Mouse (Mus musculus): ENCODE measurements around the gene Ltc4s. TPM values are rescaled to one million over a fixed set of nuclear protein-coding genes. Genes with fewer than 3 reads are reported as not detected.

The Ltc4s gene
- total RNA-seq (2015), result 0.74 and 1.1 TPM in 2 replicates
- total RNA-seq (2017), result 1.4 TPM in 1 of 2 replicates, not detected in the other

DNA sequence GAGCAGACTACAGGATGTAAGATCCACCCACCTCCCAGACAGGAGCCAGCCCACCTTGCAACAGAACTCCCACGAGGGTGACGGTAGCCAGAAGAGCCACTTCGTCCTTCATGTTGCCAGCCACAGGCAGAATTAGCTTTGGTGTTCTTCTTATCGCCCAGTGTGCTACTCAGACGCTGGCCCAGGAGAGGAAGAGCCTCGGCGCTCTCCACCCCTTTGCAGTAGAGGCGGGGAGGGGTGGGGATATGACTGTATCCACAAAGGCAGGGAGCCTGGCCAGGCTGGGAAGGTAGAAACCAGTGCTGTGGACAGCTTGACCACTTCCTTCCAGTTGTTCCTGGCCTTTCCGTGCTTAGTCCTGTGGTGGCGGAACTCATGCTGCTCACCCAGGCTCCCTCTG lies at the start of gene Ltc4s:
Ltc4s (minus strand) TSS at position 293 of the 400 bp plus-strand sequence.
- peak; percentile 45 for ATAC-seq (replicated peaks; ENCODE audit: poor library complexity)

DNA sequence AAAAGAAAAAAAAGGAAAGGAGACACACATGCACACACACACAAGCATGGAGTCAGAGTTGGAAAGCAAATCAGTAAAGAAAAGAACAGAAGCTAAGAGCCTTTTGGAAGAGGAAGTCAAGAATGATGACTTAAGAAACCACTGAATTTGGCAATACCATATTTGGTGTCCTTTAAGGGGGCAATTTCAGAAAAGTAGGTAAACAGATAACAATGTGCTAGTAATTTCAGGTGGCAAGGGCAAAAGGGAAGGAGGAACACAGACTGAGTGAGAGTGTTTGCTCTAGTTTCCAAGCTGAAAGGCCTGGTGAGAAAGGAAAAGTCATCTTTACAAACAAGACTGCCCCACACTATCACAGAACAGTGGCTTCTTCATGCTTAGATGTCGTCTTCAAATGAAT lies 48.0 kb upstream of the Ltc4s start:
- ATAC-seq (replicated peaks; ENCODE audit: poor library complexity), result peak; percentile 64

DNA sequence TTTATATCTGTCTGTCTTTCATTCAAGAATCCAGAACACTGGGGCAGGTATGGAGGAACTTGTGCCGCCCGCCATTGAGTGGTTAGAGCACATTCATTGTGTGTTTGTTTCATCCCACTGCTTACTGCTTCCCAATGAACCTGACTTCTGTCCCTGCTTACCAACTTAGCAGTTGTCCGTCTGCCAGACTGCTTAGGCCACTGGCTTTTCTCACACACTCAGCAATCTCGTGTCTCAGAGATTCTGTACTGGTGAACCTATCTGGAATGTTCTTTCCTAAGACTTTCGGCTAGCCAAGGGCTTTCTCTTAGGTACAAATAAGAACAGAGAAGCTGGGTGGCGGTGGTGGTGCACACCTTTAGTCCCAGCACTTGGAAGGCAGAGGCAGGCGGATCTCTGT lies 47.3 kb upstream of the Ltc4s start:
- no peak for ATAC-seq (replicated peaks; ENCODE audit: poor library complexity)

DNA sequence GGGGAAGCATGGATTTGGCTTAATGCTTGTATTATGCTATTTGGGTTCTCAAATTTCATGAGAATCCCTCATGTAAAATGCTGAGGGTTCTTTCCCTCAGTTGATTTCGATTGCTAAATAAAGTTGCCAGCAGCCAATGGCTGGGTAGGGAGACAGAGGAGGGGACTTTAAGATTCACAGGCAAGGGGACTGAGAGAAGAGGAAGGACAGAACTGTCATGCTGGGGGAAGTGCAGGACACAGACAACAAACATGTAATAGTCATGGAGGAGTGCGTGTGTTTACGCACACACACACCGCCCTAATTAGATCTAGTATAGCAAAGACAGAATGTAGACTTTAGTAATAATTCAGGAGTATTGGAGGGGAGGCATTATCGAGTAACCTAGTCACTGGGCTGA lies 46.8 kb upstream of the Ltc4s start:
- ATAC-seq (replicated peaks; ENCODE audit: poor library complexity), result peak; percentile 59

DNA sequence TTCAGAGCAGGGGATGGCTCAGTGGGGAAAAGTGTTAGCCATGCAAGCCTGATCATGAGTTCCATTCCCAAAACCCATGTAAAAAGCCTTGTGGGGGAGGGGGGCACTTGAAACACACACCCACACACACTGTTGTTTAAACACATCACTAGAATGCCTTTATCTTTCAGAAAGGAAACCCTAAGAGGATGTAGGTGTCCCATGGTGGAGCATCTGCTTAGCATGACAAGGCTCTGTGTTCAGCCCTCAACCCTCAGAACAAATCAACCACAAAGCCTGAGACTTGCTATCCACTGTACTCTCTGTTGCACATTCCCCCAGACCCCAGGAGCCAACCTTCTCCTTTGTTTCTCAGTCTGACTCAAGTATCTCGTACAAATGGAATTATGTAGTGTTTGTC lies 41.6 kb upstream of the Ltc4s start:
- peak; percentile 50; the same call in 1 of the 2 replicates for ATAC-seq (replicated peaks; ENCODE audit: poor library complexity)

DNA sequence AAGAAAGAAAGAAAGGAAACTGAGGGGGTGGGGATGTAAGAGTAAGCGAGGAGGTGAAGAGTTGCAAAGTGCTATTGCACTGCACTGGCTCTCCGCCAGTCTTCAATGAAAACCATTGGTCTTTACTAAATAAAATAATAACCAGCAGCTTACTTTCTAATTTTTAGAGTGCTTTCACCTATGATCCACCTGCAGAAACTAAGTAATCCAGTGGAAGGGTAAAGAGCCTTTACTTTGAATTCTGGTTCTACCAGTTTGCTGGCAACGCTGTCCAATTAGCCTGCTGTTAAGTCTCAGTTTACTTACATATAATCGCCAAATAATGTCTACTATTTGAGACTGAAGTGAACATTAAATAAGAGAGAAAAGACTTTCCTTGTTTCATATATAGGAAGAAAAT lies 40.6 kb upstream of the Ltc4s start:
- no peak for ATAC-seq (replicated peaks; ENCODE audit: poor library complexity)

DNA sequence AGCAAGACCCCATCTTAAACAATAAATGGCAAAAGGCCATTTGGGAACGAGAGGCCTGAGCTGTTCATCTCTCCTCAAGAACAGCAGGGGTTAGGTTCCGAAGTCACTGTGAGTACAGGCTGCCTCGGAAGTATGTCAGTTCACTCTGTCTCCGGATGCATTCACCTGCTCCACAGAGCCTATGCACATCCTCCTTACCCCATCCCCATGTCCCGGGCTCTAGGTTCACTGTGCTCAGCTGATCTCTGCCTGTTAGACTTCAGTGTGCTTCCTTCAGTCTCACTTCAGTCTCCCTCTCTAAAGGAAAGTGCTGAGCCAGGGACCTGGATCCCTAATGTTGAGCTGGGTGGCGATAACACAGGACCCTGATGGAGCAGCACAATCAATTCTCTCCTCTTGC lies 39.3 kb upstream of the Ltc4s start:
- no peak for ATAC-seq (replicated peaks; ENCODE audit: poor library complexity)

DNA sequence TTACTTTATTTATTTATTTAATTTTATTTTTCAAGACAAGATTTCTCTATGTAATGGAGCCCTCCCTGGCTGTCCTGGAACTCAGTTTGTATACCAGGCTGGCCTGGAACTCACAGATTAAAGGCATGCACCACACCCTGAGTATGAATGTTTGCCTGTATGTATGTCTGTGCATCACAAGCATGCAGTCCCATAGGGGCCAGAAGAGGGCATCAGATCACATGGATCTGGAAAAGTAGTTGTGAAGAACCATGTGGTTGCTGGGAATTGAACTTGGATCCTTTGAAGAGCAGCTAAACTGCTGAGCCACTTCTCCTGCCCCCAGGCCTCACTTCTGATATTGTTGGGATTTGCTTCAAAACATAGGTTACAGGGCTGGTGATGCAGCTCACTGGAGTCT lies 38.6 kb upstream of the Ltc4s start:
- no peak for ATAC-seq (replicated peaks; ENCODE audit: poor library complexity)

DNA sequence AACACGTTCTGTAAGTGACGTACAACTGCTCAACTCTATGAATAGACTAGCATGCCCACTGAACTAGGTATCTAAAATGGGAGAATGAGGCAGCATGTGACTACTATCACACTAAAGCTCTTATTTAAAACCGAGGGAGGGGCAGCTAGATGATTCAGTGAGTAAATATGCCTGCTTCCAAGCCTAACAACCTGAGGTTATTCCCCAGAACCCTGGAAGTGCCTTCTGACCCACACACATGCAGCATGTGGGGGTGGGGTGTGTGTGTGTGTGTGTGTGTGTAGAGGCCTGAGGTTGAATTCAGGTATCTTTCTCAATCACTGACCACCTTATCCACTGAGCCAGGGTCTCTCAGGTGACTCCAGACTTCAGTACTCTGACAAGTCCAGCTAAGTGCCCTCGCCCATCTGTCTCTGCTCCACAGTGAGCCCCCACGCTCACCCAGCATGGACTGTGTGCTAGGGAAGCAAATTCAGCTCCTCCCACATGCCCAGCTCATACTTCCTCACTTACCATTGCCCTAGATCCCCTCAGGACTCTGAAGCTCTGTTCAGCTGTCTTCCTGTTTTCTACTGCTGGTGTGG lies 37.2 kb upstream of the Ltc4s start:
- ATAC-seq (replicated peaks; ENCODE audit: poor library complexity), result peak; percentile 92

DNA sequence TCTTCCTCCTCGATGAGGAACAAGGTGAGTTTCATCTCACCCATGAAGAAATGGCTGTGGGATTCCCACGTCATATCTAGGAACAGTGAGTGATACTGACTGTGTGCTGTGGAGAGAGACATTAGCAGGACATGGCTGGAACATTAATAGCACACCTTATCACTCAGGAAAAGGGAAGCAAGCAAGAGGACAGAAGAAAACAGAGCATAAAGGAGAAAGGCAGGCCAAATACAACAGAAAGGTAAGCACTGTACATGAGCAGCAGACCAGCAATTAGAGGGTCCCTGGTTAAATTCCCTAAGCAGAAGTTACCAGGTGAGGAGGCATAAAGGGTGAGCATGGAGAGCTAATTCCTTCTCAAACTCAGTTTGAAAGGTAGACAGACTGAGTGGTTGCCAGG lies 36.7 kb upstream of the Ltc4s start:
- 0 out of 2 replicates have a peak, but pooled peaks have one; percentile 9 for ATAC-seq (replicated peaks; ENCODE audit: poor library complexity)

DNA sequence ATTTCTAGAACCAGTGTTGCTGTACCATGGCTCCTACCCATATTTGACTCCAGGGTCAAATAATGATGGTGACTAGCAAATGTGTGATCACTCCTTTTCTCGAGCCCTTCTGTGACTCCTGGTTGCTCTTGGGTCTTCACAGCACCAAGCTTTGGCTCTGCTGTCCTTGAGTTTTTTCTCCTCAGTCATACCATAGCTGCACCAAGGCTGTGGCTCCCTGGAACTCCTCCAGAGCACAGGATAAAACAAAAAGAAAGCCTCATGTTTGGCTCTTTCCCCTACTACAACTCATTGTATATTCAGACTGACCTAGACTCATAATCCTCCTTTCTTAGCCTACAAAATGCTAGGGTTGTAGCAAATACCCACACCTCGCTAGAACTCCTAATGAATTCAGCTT lies 34.4 kb upstream of the Ltc4s start:
- ATAC-seq (replicated peaks; ENCODE audit: poor library complexity), result no peak

DNA sequence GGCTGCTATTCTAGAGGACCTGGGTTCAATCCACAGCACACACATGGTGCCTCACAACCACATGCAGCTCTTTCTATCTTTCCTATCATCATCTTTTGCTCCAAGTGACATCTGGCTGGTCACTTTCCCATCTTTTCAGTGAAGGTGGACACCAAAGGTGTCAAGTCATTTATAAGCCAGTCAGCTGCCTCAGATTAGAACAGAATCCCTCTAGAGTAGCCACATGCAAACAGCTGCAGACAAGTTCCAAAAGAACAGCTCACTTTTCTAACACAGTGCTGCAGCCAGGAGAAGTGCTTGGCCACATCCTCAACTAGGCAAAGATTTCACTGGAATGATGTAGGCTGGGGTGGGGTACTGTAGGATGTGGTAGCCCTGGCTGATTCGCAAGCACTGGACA lies 31.5 kb upstream of the Ltc4s start:
- ATAC-seq (replicated peaks; ENCODE audit: poor library complexity), result no peak

DNA sequence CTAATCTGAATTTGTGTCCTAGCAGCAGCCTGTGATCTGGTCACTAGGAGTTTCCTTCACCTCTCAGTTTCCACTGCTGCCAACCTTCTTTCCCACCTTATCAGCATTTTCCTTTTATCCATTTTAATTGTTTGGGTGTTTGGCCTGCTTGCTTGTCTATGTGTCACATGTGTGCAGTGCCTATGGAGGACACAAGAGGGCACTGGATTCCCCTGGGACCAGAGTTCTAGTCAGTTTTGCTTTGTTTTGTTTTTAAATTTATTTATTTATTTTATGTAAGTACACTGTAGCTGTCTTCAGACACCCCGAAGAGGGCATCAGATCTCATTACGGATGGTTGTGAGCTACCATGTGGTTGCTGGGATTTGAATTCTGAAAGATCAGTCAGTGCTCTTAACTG lies 30.7 kb upstream of the Ltc4s start:
- ATAC-seq (replicated peaks; ENCODE audit: poor library complexity), result peak; percentile 80

DNA sequence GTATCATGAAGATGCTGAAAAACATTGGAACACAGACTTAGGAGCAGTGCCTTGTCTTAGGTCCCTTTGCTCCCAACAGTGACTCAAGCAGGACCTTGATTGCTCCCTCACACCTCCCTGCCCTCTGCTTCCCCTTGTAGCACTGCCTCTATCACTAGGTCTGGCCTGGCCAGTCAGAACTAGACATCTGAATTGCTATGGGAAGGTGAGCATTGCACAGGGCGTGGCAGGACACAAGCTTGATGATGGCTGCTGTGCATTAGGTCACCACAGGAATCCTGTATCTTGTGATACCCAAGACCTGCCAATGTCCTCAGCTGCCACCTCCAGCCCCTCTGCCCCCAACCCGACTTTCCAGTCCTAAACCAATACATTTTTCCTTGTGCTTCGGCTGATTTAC lies 28.6 kb upstream of the Ltc4s start:
- no peak for ATAC-seq (replicated peaks; ENCODE audit: poor library complexity)

DNA sequence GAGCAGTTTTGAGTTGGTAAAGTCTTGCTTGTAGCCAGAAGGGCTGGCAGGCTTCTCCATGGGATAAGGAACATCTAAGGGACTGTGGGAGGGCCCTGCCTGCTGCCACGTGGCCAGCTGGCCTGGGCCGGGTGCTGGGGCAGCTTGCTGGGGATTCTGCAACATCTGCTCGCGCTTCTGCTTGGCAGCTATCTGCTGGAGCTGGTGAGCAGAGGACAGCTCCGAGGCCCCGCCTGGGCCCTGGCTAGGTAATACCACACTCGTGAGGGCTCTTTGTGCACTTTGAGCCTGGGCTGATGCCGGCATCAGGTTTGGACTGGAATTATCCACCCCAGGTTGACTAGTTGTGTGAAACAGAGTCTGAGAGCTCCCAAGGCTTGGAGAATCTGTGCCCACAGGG lies 27.5 kb upstream of the Ltc4s start:
- ATAC-seq (replicated peaks; ENCODE audit: poor library complexity), result no peak

DNA sequence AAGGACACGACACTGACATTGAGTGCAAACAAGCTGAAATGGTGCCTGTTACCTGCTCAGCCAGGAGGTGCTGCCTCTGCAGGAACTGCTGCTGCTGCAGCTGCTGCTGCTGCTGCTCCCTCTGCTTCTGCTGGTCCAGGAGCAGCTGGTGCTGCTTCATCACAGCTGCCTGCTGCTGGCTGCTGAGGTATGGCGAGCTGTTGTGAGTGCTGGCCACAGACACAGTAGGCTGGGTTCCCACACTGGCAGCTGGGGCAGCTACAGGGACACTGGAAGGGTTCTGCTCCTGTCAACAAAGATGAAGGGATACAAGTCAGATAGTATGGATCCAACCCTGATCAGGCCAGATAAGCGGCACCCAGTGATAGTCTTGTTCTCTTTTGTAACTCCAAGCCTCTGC lies 24.8 kb upstream of the Ltc4s start:
- ATAC-seq (replicated peaks; ENCODE audit: poor library complexity), result no peak

DNA sequence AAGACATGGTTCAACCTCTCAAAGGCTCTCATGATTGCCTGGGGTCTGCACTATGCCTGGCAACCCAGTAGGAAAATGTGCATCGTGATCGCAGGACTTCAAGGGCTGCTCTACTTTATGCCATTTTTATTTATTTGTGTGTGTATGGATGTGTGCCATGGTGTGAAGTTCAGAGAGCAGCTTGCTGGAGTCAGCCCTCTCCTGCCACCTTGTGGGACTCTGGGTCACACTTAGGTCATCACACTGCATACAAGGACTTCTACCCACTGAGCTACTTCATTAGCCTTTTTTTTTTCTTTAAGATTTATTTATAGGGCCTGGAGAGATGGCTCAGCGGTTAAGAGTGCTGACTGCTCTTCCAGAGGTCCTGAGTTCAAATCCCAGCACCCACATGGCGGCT lies 23.6 kb upstream of the Ltc4s start:
- peak; percentile 90 for ATAC-seq (replicated peaks; ENCODE audit: poor library complexity)

DNA sequence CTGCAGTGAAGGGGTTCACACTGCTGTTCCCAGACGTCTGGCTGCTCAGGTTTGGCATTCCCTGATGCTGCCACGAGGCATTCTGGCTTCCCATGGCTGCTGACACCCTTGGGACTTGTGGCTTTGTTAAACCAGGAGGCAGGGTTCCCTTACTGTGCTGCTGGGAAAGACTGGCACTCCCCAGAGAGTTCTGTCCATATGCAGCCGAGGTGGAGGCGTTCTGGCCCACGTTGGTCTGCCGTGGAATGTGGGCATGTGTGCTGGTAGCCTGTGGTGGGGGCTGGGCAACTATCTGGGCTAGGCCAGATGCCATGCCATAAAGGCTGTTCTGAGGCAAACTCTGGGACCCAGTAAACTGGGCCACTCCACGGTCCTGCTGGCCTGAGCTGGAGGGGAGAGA lies 19.9 kb upstream of the Ltc4s start:
- no peak for ATAC-seq (replicated peaks; ENCODE audit: poor library complexity)

DNA sequence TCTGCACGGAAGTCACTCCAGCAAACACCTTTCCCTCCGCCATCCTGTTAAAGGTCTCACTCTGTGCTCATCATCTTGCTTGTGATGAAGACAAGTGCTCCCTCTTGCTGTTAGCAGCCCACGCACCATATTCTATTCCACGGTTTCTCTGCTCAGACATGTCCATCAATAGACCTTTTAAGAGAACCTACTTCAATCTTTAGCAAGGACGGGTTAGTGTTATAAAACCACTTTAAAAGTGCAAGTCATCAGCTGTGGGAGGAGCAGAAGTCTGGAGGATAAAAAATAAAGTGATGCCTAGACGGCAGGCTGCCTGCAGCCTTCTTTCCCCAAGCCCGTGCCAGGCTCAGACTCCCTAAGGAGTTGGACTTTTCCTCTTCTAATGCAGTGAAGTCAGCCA lies 18.2 kb upstream of the Ltc4s start:
- peak; percentile 48 for ATAC-seq (replicated peaks; ENCODE audit: poor library complexity)

DNA sequence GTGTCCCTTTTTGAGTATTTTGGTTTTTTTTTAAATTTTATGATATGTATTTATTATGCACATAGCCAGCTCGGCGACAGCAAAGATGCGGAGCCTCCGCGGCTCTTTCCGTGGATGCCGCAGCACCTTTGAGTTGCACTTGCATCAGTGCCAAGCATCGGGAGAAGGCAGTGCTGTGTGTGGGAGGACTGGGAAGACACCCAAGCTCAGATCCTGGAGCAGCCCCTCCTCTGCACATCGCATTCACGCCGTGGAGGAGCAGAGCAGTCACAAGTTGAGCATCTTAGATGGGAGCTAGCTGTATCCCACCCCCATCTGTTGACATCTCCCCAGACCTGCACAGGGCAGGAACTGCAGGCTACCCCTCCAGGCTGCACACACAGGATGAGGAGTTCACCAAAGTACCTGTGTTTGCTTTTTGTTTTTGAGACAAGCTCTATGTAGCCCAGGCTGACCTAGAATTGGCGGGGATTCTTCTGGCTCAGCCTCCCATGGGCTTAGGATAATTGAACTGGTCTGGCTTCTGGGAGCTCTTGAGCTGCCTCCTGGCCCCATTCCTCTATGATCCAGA lies 15.7 kb upstream of the Ltc4s start:
- no peak for ATAC-seq (replicated peaks; ENCODE audit: poor library complexity)

DNA sequence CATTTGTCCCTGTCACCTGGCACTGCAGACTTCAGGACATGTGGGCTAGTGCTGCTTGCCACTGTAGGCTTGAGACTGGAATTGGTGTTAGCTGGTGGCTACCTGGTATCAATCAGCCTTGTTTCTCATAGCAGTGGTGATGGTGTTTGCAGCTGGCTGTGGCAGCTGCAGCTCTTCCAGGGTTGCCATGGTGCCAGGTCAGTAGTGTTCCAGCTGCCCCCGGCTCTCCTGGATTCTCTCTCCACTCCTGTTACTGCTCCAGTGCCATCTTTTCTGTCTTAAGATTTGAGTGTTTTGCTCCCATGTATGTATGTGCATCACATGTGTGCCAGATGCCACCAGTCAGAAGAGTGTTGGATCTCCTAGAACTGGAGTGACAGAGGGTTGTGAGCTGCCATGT lies 15.0 kb upstream of the Ltc4s start:
- no peak for ATAC-seq (replicated peaks; ENCODE audit: poor library complexity)

DNA sequence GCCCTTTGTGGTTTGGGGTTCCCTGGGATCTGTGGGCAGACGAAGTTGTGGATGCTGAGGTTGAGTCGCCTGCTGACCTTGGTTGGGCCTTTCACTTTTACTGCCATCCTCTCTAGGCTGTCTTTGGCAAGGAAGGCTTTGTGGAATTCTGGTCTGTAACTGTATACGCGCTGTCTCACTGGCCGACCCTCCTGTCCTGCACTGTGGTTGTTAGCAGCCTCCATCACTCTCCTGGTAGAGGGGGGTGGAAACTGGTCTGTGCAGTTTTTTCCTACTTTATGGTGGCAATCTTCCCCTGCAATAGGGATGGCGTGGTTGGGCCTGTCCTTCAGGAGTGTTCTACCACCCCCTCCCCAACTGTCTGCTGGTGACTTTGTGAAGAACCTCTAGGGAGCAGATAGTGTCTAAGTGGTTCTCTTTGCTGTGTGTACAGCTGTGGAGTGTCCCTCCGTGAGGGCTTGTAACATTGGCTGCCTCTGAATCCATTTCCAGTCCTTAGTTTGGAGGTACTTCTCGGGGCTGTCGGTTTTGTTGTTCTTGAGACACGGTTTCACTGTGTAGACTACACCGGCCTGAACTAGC lies 14.4 kb upstream of the Ltc4s start:
- ATAC-seq (replicated peaks; ENCODE audit: poor library complexity), result no peak

DNA sequence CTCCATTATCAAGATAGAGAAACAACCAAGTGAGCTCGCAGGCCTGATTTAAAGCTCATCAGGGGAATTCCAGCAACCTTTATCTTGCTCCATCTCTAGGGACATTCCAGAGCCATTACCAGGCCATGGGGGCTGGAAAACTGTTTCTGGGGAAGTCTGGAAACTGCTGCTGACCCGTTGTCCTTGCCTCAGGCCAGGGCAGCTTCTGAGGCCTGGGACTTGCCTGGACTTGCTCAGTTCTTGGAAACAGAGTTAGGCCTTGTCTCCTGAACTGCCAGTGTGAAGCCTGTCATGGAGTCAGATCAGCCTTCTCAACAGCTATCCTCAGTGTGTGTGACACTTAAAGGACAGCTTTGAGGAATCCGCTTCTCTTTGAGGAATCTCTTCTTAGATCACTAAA lies 13.8 kb upstream of the Ltc4s start:
- ATAC-seq (replicated peaks; ENCODE audit: poor library complexity), result no peak

Data from megakaryocyte progenitor cell, adult 5-6 weeks (primary cell).